Mouse (Mus musculus): ENCODE data around the gene Trabd2b.

GRCm38 (mm10) chr4:114627674-114628293, 221.3 kb downstream of the Trabd2b start:
- no peak for TF ChIP-seq CTCF (IDR thresholded peaks at IDR 0.05; ENCODE audit: borderline replicate concordance, extremely low read depth, insufficient read depth, insufficient read length)
- no peak for TF ChIP-seq POLR2A (IDR thresholded peaks at IDR 0.05; ENCODE audit: borderline replicate concordance, extremely low read depth, insufficient read depth, insufficient read length, poor library complexity, severe bottlenecking)
